Mouse (Mus musculus) cortical plate, adult 2 months (tissue): Measurements from ENCODE around the gene Ttll11. TPM values are rescaled to one million over a fixed set of nuclear protein-coding genes. Genes with fewer than 3 reads are reported as not detected.

Experiments
- H3K27ac ChIP-seq: fragments of 200-500 bp; 2 replicates; pipeline ENCODE4 v1.5.1; 2012; ENCODE audit warnings: low read length, control low read depth, inconsistent platforms; ENCODE audit not compliant: insufficient read depth
- H3K4me1 ChIP-seq: fragments of 200-500 bp; 2 replicates; pipeline ENCODE4 v1.6.1; 2011; ENCODE audit warnings: low read length; ENCODE audit not compliant: control insufficient read depth, insufficient read depth
- H3K4me3 ChIP-seq: fragments of 200-500 bp; 2 replicates; pipeline ENCODE4 v1.5.1; 2011; ENCODE audit warnings: mild to moderate bottlenecking, low read length, control low read depth; ENCODE audit not compliant: insufficient read depth
- CTCF ChIP-seq: fragments of 200-500 bp; IDR thresholded peaks from 2 replicates; pipeline ENCODE4 v1.5.1; 2011; ENCODE audit warnings: mild to moderate bottlenecking, control low read depth, low read length; ENCODE audit not compliant: insufficient read depth; ENCODE audit errors: extremely low read depth
- POLR2A ChIP-seq: fragments of 200-500 bp; IDR thresholded peaks from 2 replicates; pipeline ENCODE4 v1.6.1; 2011; ENCODE audit warnings: mild to moderate bottlenecking, low read length, control low read depth; ENCODE audit not compliant: insufficient read depth; ENCODE audit errors: extremely low read depth
- polyA plus RNA-seq: library from polyadenylated mRNA; depleted of rRNA; stranded (reverse); fragments of >200 nt; gene quantifications from 2 replicates; pipeline ENCODE4 v1.2.3, GENCODE M21; 2012

The Ttll11 gene
- polyA plus RNA-seq, 1 experiment: 36.1 TPM

- Histone ChIP-seq H3K4me3 (no peak overlapping the region), H3K27ac (no peak overlapping the region), H3K4me1 (peaks cover 4% of the 10 kb centered on the region; the same call in 1 of the 2 replicates)
- TF ChIP-seq CTCF (no peak), POLR2A (no peak)
Observed at GRCm38 (mm10) chr2:35728633-35729032, 251.1 kb downstream of the Ttll11 start.

- Histone ChIP-seq H3K4me1 (peaks cover 2% of the 10 kb centered on the region; the same call in 1 of the 2 replicates), H3K27ac (no peak overlapping the region), H3K4me3 (no peak overlapping the region)
- TF ChIP-seq CTCF (no peak), POLR2A (no peak)
Observed at GRCm38 (mm10) chr2:35723691-35724090, 256.0 kb downstream of the Ttll11 start.

GRCm38 (mm10) chr2:35723267-35723666 is 256.4 kb downstream of the Ttll11 start:
- Histone ChIP-seq H3K4me1 (no peaks in the 10 kb centered on the region; the same call in 1 of the 2 replicates), H3K4me3 (no peak overlapping the region), H3K27ac (no peak overlapping the region)
- TF ChIP-seq POLR2A: no peak
- no peak for TF ChIP-seq CTCF

- no peak for TF ChIP-seq POLR2A
- no peak for TF ChIP-seq CTCF
Observed at GRCm38 (mm10) chr2:35722821-35723220, 256.9 kb downstream of the Ttll11 start.

GRCm38 (mm10) chr2:35720956-35721355 is 258.8 kb downstream of the Ttll11 start:
- Histone ChIP-seq H3K27ac (no peak overlapping the region), H3K4me1 (no peaks in the 10 kb centered on the region), H3K4me3 (no peak overlapping the region)
- no peak for TF ChIP-seq CTCF
- TF ChIP-seq POLR2A: no peak

More at GRCm38 (mm10) chr2:35722821-35723220, 256.9 kb downstream of the Ttll11 start:
- H3K4me1 ChIP-seq: no peaks in the 10 kb centered on the region
- no peak overlapping the region for H3K4me3 ChIP-seq
- H3K27ac ChIP-seq: no peak overlapping the region

- Histone ChIP-seq H3K27ac (no peak overlapping the region), H3K4me1 (no peaks in the 10 kb centered on the region), H3K4me3 (no peak overlapping the region)
- TF ChIP-seq POLR2A: no peak
- TF ChIP-seq CTCF: no peak
Observed at GRCm38 (mm10) chr2:35720550-35720949, 259.2 kb downstream of the Ttll11 start.

GRCm38 (mm10) chr2:35720104-35720503 is 259.6 kb downstream of the Ttll11 start:
- Histone ChIP-seq H3K27ac (peak overlapping the region; percentile 30; the same call in 1 of the 2 replicates), H3K4me3 (no peak overlapping the region), H3K4me1 (no peaks in the 10 kb centered on the region)
- TF ChIP-seq POLR2A: no peak
- TF ChIP-seq CTCF: no peak

GRCm38 (mm10) chr2:35719230-35720005 is 260.3 kb downstream of the Ttll11 start:
- H3K4me3 ChIP-seq: no peak overlapping the region
- 0 out of 2 replicates have a peak overlapping the region, but pooled peaks have one; percentile 30 for H3K27ac ChIP-seq
- TF ChIP-seq POLR2A (no peak), CTCF (no peak)
- 0 out of 2 replicates have a peak, but pooled peaks cover 2% of the 10 kb centered on the region for H3K4me1 ChIP-seq

GRCm38 (mm10) chr2:35718662-35719061 is 261.1 kb downstream of the Ttll11 start:
- H3K27ac ChIP-seq: no peak overlapping the region
- 0 out of 2 replicates have a peak, but pooled peaks cover 3% of the 10 kb centered on the region for H3K4me1 ChIP-seq

GRCm38 (mm10) chr2:35718003-35718500 is 261.7 kb downstream of the Ttll11 start:
- H3K27ac ChIP-seq: no peak overlapping the region
- H3K4me3 ChIP-seq: no peak overlapping the region
- 0 out of 2 replicates have a peak, but pooled peaks cover 3% of the 10 kb centered on the region for H3K4me1 ChIP-seq
- TF ChIP-seq POLR2A (no peak), CTCF (no peak)

More at GRCm38 (mm10) chr2:35718662-35719061, 261.1 kb downstream of the Ttll11 start:
- no peak overlapping the region for H3K4me3 ChIP-seq
- TF ChIP-seq POLR2A (no peak), CTCF (no peak)

- Histone ChIP-seq H3K4me3 (no peak overlapping the region), H3K4me1 (0 out of 2 replicates have a peak, but pooled peaks cover 3% of the 10 kb centered on the region), H3K27ac (no peak overlapping the region)
- TF ChIP-seq CTCF (no peak), POLR2A (no peak)
Observed at GRCm38 (mm10) chr2:35716175-35716574, 263.5 kb downstream of the Ttll11 start.
